7 mouse cellular contexts compared by ENCODE assay signal in genomic region chr19:40478161-40478575, GRCm38 (mm10). TPM values are rescaled to one million over a fixed set of nuclear protein-coding genes. Genes with fewer than 3 reads are reported as not detected.
DNase-seq lines count a peak whose midpoint lies in the region; ATAC-seq and TF ChIP-seq lines count a peak whose summit lies in the region.

No protein-coding gene starts in this region.

- no peaks in the 10 kb centered on the region for H3K9me3 ChIP-seq in midbrain, embryonic 13.5 days
- H3K9me3 ChIP-seq in midbrain, embryonic 11.5 days (ENCODE audit: control insufficient read depth, low read length): no peaks in the 10 kb centered on the region
- no peaks in the 10 kb centered on the region for H3K9me3 ChIP-seq in lung, postnatal 0 days (ENCODE audit: low read length)

- no peak overlapping the region for H3K4me3 ChIP-seq in midbrain, embryonic 13.5 days (replicated peaks)
- H3K4me3 ChIP-seq in midbrain, embryonic 11.5 days (ENCODE audit: low read depth, low read length): no peak overlapping the region
- H3K4me3 ChIP-seq in lung, postnatal 0 days (ENCODE audit: low read depth, low read length): no peak overlapping the region

- 0 out of 2 replicates have a peak, but pooled peaks have one; percentile 37 for ATAC-seq in midbrain, embryonic 13.5 days
- ATAC-seq in midbrain, embryonic 11.5 days (ENCODE audit: low FRiP score): no peak
- ATAC-seq in lung, postnatal 0 days: peak; percentile 87
- ATAC-seq in CD4-positive, CD25-positive, alpha-beta regulatory T cell, adult 4 months: no peak

- no peaks in the 10 kb centered on the region for H3K36me3 ChIP-seq in midbrain, embryonic 13.5 days
- H3K36me3 ChIP-seq in midbrain, embryonic 11.5 days (ENCODE audit: control insufficient read depth, insufficient read depth, low read length): no peaks in the 10 kb centered on the region
- H3K36me3 ChIP-seq in lung, postnatal 0 days (ENCODE audit: insufficient read depth, low read length): no peaks in the 10 kb centered on the region

- no peaks in the 10 kb centered on the region for H3K27me3 ChIP-seq in midbrain, embryonic 13.5 days
- H3K27me3 ChIP-seq in midbrain, embryonic 11.5 days (ENCODE audit: control insufficient read depth, insufficient read depth, low read length): no peaks in the 10 kb centered on the region
- no peaks in the 10 kb centered on the region for H3K27me3 ChIP-seq in lung, postnatal 0 days (replicated peaks; ENCODE audit: insufficient read depth, low read length)

- TF ChIP-seq CTCF in lung, postnatal 0 days (IDR thresholded peaks at IDR 0.05): peak; percentile 19; the same call in 1 of the 2 replicates

- no peak overlapping the region for H3K4me2 ChIP-seq in midbrain, embryonic 13.5 days (replicated peaks)
- no peak overlapping the region for H3K4me2 ChIP-seq in midbrain, embryonic 11.5 days
- 0 out of 2 replicates have a peak overlapping the region, but pooled peaks have one; percentile 11 for H3K4me2 ChIP-seq in lung, postnatal 0 days (replicated peaks; ENCODE audit: low read depth, low read length)

- no peak overlapping the region for H3K27ac ChIP-seq in midbrain, embryonic 13.5 days
- no peak overlapping the region for H3K27ac ChIP-seq in midbrain, embryonic 11.5 days (ENCODE audit: low read depth, low read length)
- peak overlapping the region; percentile 48; the same call in 1 of the 2 replicates for H3K27ac ChIP-seq in lung, postnatal 0 days (ENCODE audit: low read length)

- H3K9ac ChIP-seq in midbrain, embryonic 13.5 days (replicated peaks): no peak overlapping the region
- no peak overlapping the region for H3K9ac ChIP-seq in midbrain, embryonic 11.5 days (ENCODE audit: low read length)
- no peak overlapping the region for H3K9ac ChIP-seq in lung, postnatal 0 days (replicated peaks; ENCODE audit: low read depth)

- 79% methylated on average over 10 of the region's 10 CpGs for WGBS in midbrain, embryonic 13.5 days
- 86% methylated on average over 10 of the region's 10 CpGs for WGBS in midbrain, embryonic 11.5 days
- WGBS in lung, postnatal 0 days: 51% methylated on average over 10 of the region's 10 CpGs

- DNase-seq in midbrain, embryonic 11.5 days (ENCODE audit: low spot score, missing footprints): no peak
- DNase-seq in cerebellum, postnatal 14 days: peak; percentile 56 to 59
- DNase-seq in heart, postnatal 4 days: peak; percentile 51
- peak; percentile 89 for DNase-seq in lung, postnatal 0 days (ENCODE audit: low spot score)
- DNase-seq in yolk sac, embryonic 10.5 days (ENCODE audit: low spot score): no peak

- no peak for TF ChIP-seq EP300 in lung, postnatal 0 days (IDR thresholded peaks at IDR 0.05)

- peaks cover 22% of the 10 kb centered on the region for H3K4me1 ChIP-seq in midbrain, embryonic 13.5 days (replicated peaks)
- H3K4me1 ChIP-seq in midbrain, embryonic 11.5 days (ENCODE audit: control insufficient read depth, insufficient read depth, low read length): no peaks in the 10 kb centered on the region
- peaks cover 12% of the 10 kb centered on the region; the same call in 1 of the 2 replicates for H3K4me1 ChIP-seq in lung, postnatal 0 days (ENCODE audit: insufficient read depth, low read depth, low read length)

RNA-seq across cellular contexts. Expression of gene Sorbs1, which starts 35.4 kb away (rescaled TPM):
- polyA plus RNA-seq in midbrain, embryonic 13.5 days (2015; fragmentation: Nextera tagmentation; extraction: Ambion mirVana): 77.6 and 78.7 TPM in 2 replicates
- 61.0 and 62.6 TPM in 2 replicates for polyA plus RNA-seq in midbrain, embryonic 11.5 days (2014; fragmentation: Nextera tagmentation; extraction: Ambion mirVana)
- total RNA-seq in heart, postnatal 4 days (2021): 100 to 1,000 TPM; 234 to 256 TPM
- polyA plus RNA-seq in lung, postnatal 0 days (2015; fragmentation: Nextera tagmentation; extraction: Ambion mirVana): 36.4 and 38.7 TPM in 2 replicates
- polyA plus RNA-seq in CD4-positive, CD25-positive, alpha-beta regulatory T cell, adult 4 months (2017; shearing (Covaris generic)): 10 to 100 TPM; 19.0 to 28.5 TPM

Comparison
In these comparisons a context has a peak if more than half of its experiments do, and no peak if none do; other contexts are left out.
1. ATAC-seq: peak in midbrain, embryonic 13.5 days (single experiment) and lung, postnatal 0 days (single experiment); none in midbrain, embryonic 11.5 days (single experiment) and CD4-positive, CD25-positive, alpha-beta regulatory T cell, adult 4 months (single experiment).
2. DNase-seq: peak in cerebellum, postnatal 14 days (2 of 2), heart, postnatal 4 days (single experiment) and lung, postnatal 0 days (single experiment); none in midbrain, embryonic 11.5 days (single experiment) and yolk sac, embryonic 10.5 days (single experiment).